Mouse (Mus musculus): ENCODE results near the gene Baiap2. TPM values are rescaled to one million over a fixed set of nuclear protein-coding genes. Genes with fewer than 3 reads are reported as not detected.

Gene Baiap2
- total RNA-seq, 2 experiments from 2014 or later = 249 to 287 TPM

- intact Hi-C loops (cut with DNase I) = no loop called here
These were observed 44.3 kb downstream of the Baiap2 start for GRCm38 (mm10) chr11:119986751-119987425.

GRCm38 (mm10) chr11:119987876-119988275 lies 45.3 kb downstream of the Baiap2 start:
- TF ChIP-seq CTCF (IDR thresholded peaks at IDR 0.05) = no peak
- H3K4me3 ChIP-seq = no peak overlapping the region
- DNase-seq (ENCODE audit: extremely low spot score in 1 of 2, low spot score in 2 of 2) = no peak
- intact Hi-C loops (cut with DNase I) = no loop called here
- peak overlapping the region; percentile 94 for H3K27ac ChIP-seq

More at GRCm38 (mm10) chr11:119986751-119987425, 44.3 kb downstream of the Baiap2 start:
- no peak for DNase-seq (ENCODE audit: extremely low spot score in 1 of 2, low spot score in 2 of 2)
- TF ChIP-seq CTCF (IDR thresholded peaks at IDR 0.05) = no peak
- no peak overlapping the region for H3K4me3 ChIP-seq
- H3K27ac ChIP-seq = peak overlapping the region; percentile 94

GRCm38 (mm10) chr11:119988391-119988790 lies 45.8 kb downstream of the Baiap2 start:
- no peak overlapping the region for H3K4me3 ChIP-seq
- DNase-seq (ENCODE audit: extremely low spot score in 1 of 2, low spot score in 2 of 2) = no peak
- peak overlapping the region; percentile 94 for H3K27ac ChIP-seq
- intact Hi-C loops (cut with DNase I) = no loop called here
- TF ChIP-seq CTCF (IDR thresholded peaks at IDR 0.05) = no peak

- no peak for DNase-seq (ENCODE audit: extremely low spot score in 1 of 2, low spot score in 2 of 2)
- intact Hi-C loops (cut with DNase I) = no loop called here
These were observed 46.6 kb downstream of the Baiap2 start for GRCm38 (mm10) chr11:119989115-119989564.

GRCm38 (mm10) chr11:119990658-119991337 lies 48.2 kb downstream of the Baiap2 start:
- H3K27ac ChIP-seq = peak overlapping the region; percentile 94
- DNase-seq (ENCODE audit: extremely low spot score in 1 of 2, low spot score in 2 of 2) = peak; percentile 58 to 71
- TF ChIP-seq CTCF (IDR thresholded peaks at IDR 0.05) = no peak
- H3K4me3 ChIP-seq = no peak overlapping the region
- intact Hi-C loops (cut with DNase I) = loop anchor here (1.0 to 5.0 kb wide), 6 partner anchors 30 to 488 kb away; partner anchors contain the start of gene Baiap2

More at GRCm38 (mm10) chr11:119989115-119989564, 46.6 kb downstream of the Baiap2 start:
- peak overlapping the region; percentile 94 for H3K27ac ChIP-seq
- no peak overlapping the region for H3K4me3 ChIP-seq
- TF ChIP-seq CTCF (IDR thresholded peaks at IDR 0.05) = no peak

GRCm38 (mm10) chr11:119991338-119991678 lies 48.7 kb downstream of the Baiap2 start:
- DNase-seq (ENCODE audit: extremely low spot score in 1 of 2, low spot score in 2 of 2) = peak; percentile 95 to 98
- Histone ChIP-seq H3K4me3 (no peak overlapping the region), H3K27ac (peak overlapping the region; percentile 94)
- TF ChIP-seq CTCF (IDR thresholded peaks at IDR 0.05) = no peak; the same call in none of the 2 replicates
- intact Hi-C loops (cut with DNase I) = loop anchor here (1.0 to 5.0 kb wide), 6 partner anchors 31 to 489 kb away; partner anchors contain the start of gene Baiap2

GRCm38 (mm10) chr11:119997351-119997750 lies 54.8 kb downstream of the Baiap2 start:
- peak overlapping the region; percentile 53; the same call in 1 of the 2 replicates for H3K27ac ChIP-seq
- intact Hi-C loops (cut with DNase I) = no loop called here
- DNase-seq (ENCODE audit: extremely low spot score in 1 of 2, low spot score in 2 of 2) = no peak
- no peak for TF ChIP-seq CTCF (IDR thresholded peaks at IDR 0.05)
- H3K4me3 ChIP-seq = no peak overlapping the region

GRCm38 (mm10) chr11:120002041-120002440 lies 59.5 kb downstream of the Baiap2 start:
- no peak for DNase-seq (ENCODE audit: extremely low spot score in 1 of 2, low spot score in 2 of 2)
- Histone ChIP-seq H3K4me3 (no peak overlapping the region), H3K27ac (no peak overlapping the region)
- no peak for TF ChIP-seq CTCF (IDR thresholded peaks at IDR 0.05)
- intact Hi-C loops (cut with DNase I) = no loop called here

GRCm38 (mm10) chr11:120002634-120003220 lies 60.2 kb downstream of the Baiap2 start:
- intact Hi-C loops (cut with DNase I) = no loop called here
- H3K27ac ChIP-seq = no peak overlapping the region

GRCm38 (mm10) chr11:120005434-120006317 lies 63.1 kb downstream of the Baiap2 start:
- H3K27ac ChIP-seq = no peak overlapping the region; the same call in 1 of the 2 replicates
- no peak for DNase-seq (ENCODE audit: extremely low spot score in 1 of 2, low spot score in 2 of 2)
- intact Hi-C loops (cut with DNase I) = no loop called here
- TF ChIP-seq CTCF (IDR thresholded peaks at IDR 0.05) = no peak
- no peak overlapping the region for H3K4me3 ChIP-seq

More at GRCm38 (mm10) chr11:120002634-120003220, 60.2 kb downstream of the Baiap2 start:
- TF ChIP-seq CTCF (IDR thresholded peaks at IDR 0.05) = no peak
- no peak overlapping the region for H3K4me3 ChIP-seq
- no peak for DNase-seq (ENCODE audit: extremely low spot score in 1 of 2, low spot score in 2 of 2)

- intact Hi-C loops (cut with DNase I) = no loop called here
These were observed 65.0 kb downstream of the Baiap2 start for GRCm38 (mm10) chr11:120007496-120008080.

More at GRCm38 (mm10) chr11:120007496-120008080, 65.0 kb downstream of the Baiap2 start:
- Histone ChIP-seq H3K27ac (no peak overlapping the region), H3K4me3 (no peak overlapping the region)
- TF ChIP-seq CTCF (IDR thresholded peaks at IDR 0.05) = no peak; the same call in none of the 2 replicates
- DNase-seq (ENCODE audit: extremely low spot score in 1 of 2, low spot score in 2 of 2) = no peak

Measured in left cerebral cortex, adult 2 months (tissue).